Mouse (Mus musculus) heart, postnatal 0 days (tissue): Measurements from ENCODE around the gene Ubac1. TPM values are rescaled to one million over a fixed set of nuclear protein-coding genes. Genes with fewer than 3 reads are reported as not detected.

Experiments used
- ATAC-seq: fragments of 200-750 bp; cut with Nextera tagmentation; 2 replicates; pipeline ENCODE4 v1.8.0; 2017; ENCODE audit warnings: low read depth, moderate number of reproducible peaks, moderate library complexity; ENCODE audit not compliant: insufficient read depth
- DNase-seq: peaks from one replicate; pipeline ENCODE4 v3.0.0-alpha.2; 2016; ENCODE audit warnings: low spot score
- H3K27ac ChIP-seq: fragments of 300-500 bp; sonication (generic); 2 replicates; pipeline ENCODE4 v1.5.1; 2014; ENCODE audit warnings: low read depth, mild to moderate bottlenecking
- H3K27me3 ChIP-seq: fragments of 300-500 bp; sonication (generic); 2 replicates; pipeline ENCODE4 v1.6.1; 2014; ENCODE audit warnings: low read length, mixed read lengths; ENCODE audit not compliant: control insufficient read depth, insufficient read depth
- H3K36me3 ChIP-seq: fragments of 300-500 bp; sonication (generic); replicated peaks from 2 replicates; pipeline ENCODE4 v1.6.1; 2014; ENCODE audit warnings: low read length, mixed read lengths; ENCODE audit not compliant: control insufficient read depth, insufficient read depth
- H3K4me1 ChIP-seq: fragments of 300-500 bp; sonication (generic); 2 replicates; pipeline ENCODE4 v1.6.1; 2014; ENCODE audit warnings: antibody characterized with exemption; ENCODE audit not compliant: control insufficient read depth, insufficient read depth
- H3K4me2 ChIP-seq: fragments of 300-500 bp; sonication (generic); 2 replicates; pipeline ENCODE4 v1.6.1; 2014; ENCODE audit warnings: low read depth, mild to moderate bottlenecking, low read length, moderate library complexity
- H3K4me3 ChIP-seq: fragments of 300-500 bp; sonication (generic); 2 replicates; pipeline ENCODE4 v1.5.1; 2014; ENCODE audit warnings: low read depth, low read length
- H3K9ac ChIP-seq: fragments of 300-500 bp; sonication (generic); replicated peaks from 2 replicates; pipeline ENCODE4 v1.6.1; 2014; ENCODE audit warnings: low read depth, low read length, mixed read lengths
- H3K9me3 ChIP-seq: fragments of 300-500 bp; sonication (generic); replicated peaks from 2 replicates; pipeline ENCODE4 v1.6.1; 2016; ENCODE audit warnings: low read length; ENCODE audit not compliant: control insufficient read depth
- CTCF ChIP-seq: IDR thresholded peaks from 2 replicates; pipeline ENCODE4 v1.5.1; 2016; ENCODE audit warnings: antibody characterized with exemption, control low read depth, low read depth
- EP300 ChIP-seq: IDR thresholded peaks from 2 replicates; pipeline ENCODE4 v1.6.1; 2016; ENCODE audit warnings: antibody characterized with exemption, low read depth
- WGBS: fragments of 180-500 bp; shearing (Covaris S2); extraction: QIAGEN DNeasy Blood & Tissue Kit; methylation state at CpG from one replicate; pipeline ENCODE4 v1.1.7; 2014; 5-methylcytosine and 5-hydroxymethylcytosine counted together
- polyA plus RNA-seq: library from polyadenylated mRNA; unstranded; fragments of >200 nt; fragmentation: Nextera tagmentation; extraction: Ambion mirVana; gene quantifications from 2 replicates; pipeline ENCODE4 v1.2.1, GENCODE M21; 2015
- total RNA-seq: library from RNA; depleted of rRNA; stranded (reverse); fragments of >200 nt; gene quantifications from 2 replicates; pipeline ENCODE4 v1.2.3, GENCODE M21; 2014; ENCODE audit warnings: low replicate concordance; rRNA removed

Gene Ubac1
- total RNA-seq (99.4 and 120 TPM in 2 replicates), polyA plus RNA-seq (119 and 120 TPM in 2 replicates)

DNA sequence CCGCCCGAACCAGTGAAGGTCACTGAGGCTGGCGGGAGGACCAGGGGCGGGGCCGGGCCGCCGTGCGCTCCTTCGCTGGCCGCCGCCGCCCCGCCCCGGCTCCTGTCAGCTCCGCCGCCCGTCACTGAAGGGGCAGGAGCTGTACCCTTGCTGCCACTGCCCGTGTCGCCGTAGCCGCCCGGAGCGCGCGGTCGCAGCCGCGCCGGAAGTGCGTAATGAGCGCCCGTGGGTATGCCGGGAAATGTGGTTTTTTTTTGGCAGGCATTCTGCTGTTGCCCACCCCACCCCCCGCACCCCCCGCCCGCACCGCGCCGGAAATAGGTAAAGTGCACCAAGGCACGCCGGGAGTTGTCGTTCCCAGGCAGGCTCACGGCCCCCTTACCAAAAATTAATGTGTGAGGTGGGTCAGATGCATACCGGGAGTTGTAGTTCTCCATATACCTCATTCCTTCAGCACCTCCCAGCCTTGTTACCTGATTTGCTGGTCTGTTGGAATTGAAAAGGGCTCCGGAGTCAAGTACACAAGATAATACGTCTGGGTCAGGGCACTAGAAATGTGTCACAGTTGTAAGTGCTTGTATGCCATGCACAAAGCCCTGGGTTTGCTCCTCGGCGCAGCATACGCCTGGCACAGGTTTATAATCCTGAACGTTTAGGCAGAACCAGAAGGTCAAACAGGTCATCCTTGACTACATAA, at the start of gene Ubac1:
TSS of gene Ubac1 (minus strand) at position 187 of the 697 bp plus-strand sequence.
- DNase-seq = peak; percentile 93
- peak within 1 kb of the TSS; percentile 64 for H3K9ac ChIP-seq
- no peaks in the 10 kb centered on the region for H3K9me3 ChIP-seq
- peak within 1 kb of the TSS; percentile 96 for H3K4me2 ChIP-seq
- peaks cover 26% of the 10 kb centered on the region for H3K4me1 ChIP-seq
- H3K36me3 ChIP-seq = no peaks in the 10 kb centered on the region
- ATAC-seq = peak; percentile 95
- peak within 1 kb of the TSS; percentile 93 for H3K27ac ChIP-seq
- peak within 1 kb of the TSS; percentile 90 for H3K4me3 ChIP-seq
- H3K27me3 ChIP-seq = no peaks in the 10 kb centered on the region
- TF ChIP-seq CTCF (no peak), EP300 (no peak; the same call in 1 of the 2 replicates)
- WGBS = 6% methylated on average over 43 of the region's 50 CpGs

DNA sequence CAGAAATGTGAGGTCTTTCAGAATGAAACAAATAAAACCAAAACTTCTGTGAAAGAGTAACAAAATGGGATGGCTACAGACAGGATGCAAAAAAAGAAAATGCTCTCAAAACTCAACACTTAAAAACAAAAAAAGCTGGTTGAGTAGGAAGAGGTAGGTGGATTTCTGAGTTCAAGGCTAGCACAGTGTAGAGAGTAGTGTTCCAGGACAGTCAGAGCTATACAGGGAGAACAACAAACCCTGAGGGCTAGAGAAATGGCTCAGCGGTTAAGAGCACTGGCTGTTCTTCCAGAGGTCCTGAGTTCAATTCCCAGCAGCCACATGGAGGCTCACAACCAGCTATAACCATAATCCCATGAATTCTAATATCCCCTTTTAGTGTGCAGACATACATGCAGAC, 47.0 kb upstream of the Ubac1 start:
- Histone ChIP-seq H3K4me3 (no peak overlapping the region), H3K9ac (no peak overlapping the region), H3K36me3 (no peaks in the 10 kb centered on the region), H3K27me3 (no peaks in the 10 kb centered on the region), H3K9me3 (no peaks in the 10 kb centered on the region), H3K27ac (no peak overlapping the region), H3K4me1 (no peaks in the 10 kb centered on the region), H3K4me2 (no peak overlapping the region)
- 94% methylated on average over 1 of the region's 1 CpGs for WGBS
- ATAC-seq (no peak), DNase-seq (no peak)
- no peak for TF ChIP-seq CTCF

GRCm38 (mm10) chr2:26068175-26068574, 46.6 kb upstream of the Ubac1 start:
- no peak for ATAC-seq
- Histone ChIP-seq H3K27ac (no peak overlapping the region), H3K4me3 (no peak overlapping the region), H3K4me2 (no peak overlapping the region), H3K27me3 (no peaks in the 10 kb centered on the region), H3K36me3 (no peaks in the 10 kb centered on the region), H3K9me3 (no peaks in the 10 kb centered on the region), H3K9ac (no peak overlapping the region), H3K4me1 (no peaks in the 10 kb centered on the region)
- no peak for DNase-seq
- 73% methylated on average over 7 of the region's 7 CpGs for WGBS
- TF ChIP-seq EP300 (no peak), CTCF (no peak)

GRCm38 (mm10) chr2:26066527-26066926, 45.0 kb upstream of the Ubac1 start:
- 81% methylated on average over 14 of the region's 14 CpGs for WGBS
- no peak for TF ChIP-seq EP300
- TF ChIP-seq CTCF = no peak
- Histone ChIP-seq H3K4me2 (no peak overlapping the region), H3K9ac (no peak overlapping the region), H3K27me3 (no peaks in the 10 kb centered on the region), H3K27ac (no peak overlapping the region), H3K4me1 (no peaks in the 10 kb centered on the region), H3K4me3 (no peak overlapping the region), H3K9me3 (no peaks in the 10 kb centered on the region), H3K36me3 (0 out of 2 replicates have a peak, but pooled peaks cover 2% of the 10 kb centered on the region)
- DNase-seq (no peak), ATAC-seq (no peak)

- 0 out of 2 replicates have a peak, but pooled peaks cover 14% of the 10 kb centered on the region for H3K36me3 ChIP-seq
- no peak overlapping the region for H3K4me2 ChIP-seq
- H3K27me3 ChIP-seq = no peaks in the 10 kb centered on the region
- no peak overlapping the region for H3K27ac ChIP-seq
- H3K4me3 ChIP-seq = no peak overlapping the region
- H3K4me1 ChIP-seq = no peaks in the 10 kb centered on the region
- H3K9ac ChIP-seq = no peak overlapping the region
- TF ChIP-seq CTCF (no peak), EP300 (no peak)
- no peaks in the 10 kb centered on the region for H3K9me3 ChIP-seq
- ATAC-seq (no peak), DNase-seq (no peak)
- WGBS = 74% methylated on average over 13 of the region's 13 CpGs
These were observed 41.3 kb upstream of the Ubac1 start for GRCm38 (mm10) chr2:26062742-26063427.
